Mouse (Mus musculus) midbrain, embryonic 15.5 days (tissue): ENCODE results near the gene Apopt1. TPM values are rescaled to one million over a fixed set of nuclear protein-coding genes. Genes with fewer than 3 reads are reported as not detected.

ENCODE experiments used
- ATAC-seq: fragments of 200-750 bp; cut with Nextera tagmentation; replicated peaks from 2 replicates; pipeline ENCODE4 v1.8.0; 2017; ENCODE audit warnings: moderate TSS enrichment
- H3K27ac ChIP-seq: fragments of 300-500 bp; sonication (generic); 2 replicates; pipeline ENCODE4 v1.5.1; 2015; ENCODE audit warnings: mild to moderate bottlenecking, inconsistent platforms
- H3K27me3 ChIP-seq: fragments of 300-500 bp; sonication (generic); replicated peaks from 2 replicates; pipeline ENCODE4 v1.6.1; 2015; ENCODE audit warnings: inconsistent platforms
- H3K36me3 ChIP-seq: fragments of 300-500 bp; sonication (generic); replicated peaks from 2 replicates; pipeline ENCODE4 v1.6.1; 2015; ENCODE audit warnings: inconsistent platforms
- H3K4me1 ChIP-seq: fragments of 300-500 bp; sonication (generic); 2 replicates; pipeline ENCODE4 v1.6.1; 2015; ENCODE audit warnings: inconsistent platforms
- H3K4me2 ChIP-seq: fragments of 300-500 bp; sonication (generic); 2 replicates; pipeline ENCODE4 v1.6.1; 2015; ENCODE audit warnings: inconsistent platforms, mild to moderate bottlenecking, moderate library complexity
- H3K4me3 ChIP-seq: fragments of 300-500 bp; sonication (generic); 2 replicates; pipeline ENCODE4 v1.5.1; 2015; ENCODE audit warnings: mild to moderate bottlenecking, inconsistent platforms
- H3K9ac ChIP-seq: fragments of 300-500 bp; sonication (generic); 2 replicates; pipeline ENCODE4 v1.6.1; 2015; ENCODE audit warnings: mild to moderate bottlenecking, inconsistent platforms
- H3K9me3 ChIP-seq: fragments of 300-500 bp; sonication (generic); 2 replicates; pipeline ENCODE4 v1.6.1; 2016; ENCODE audit warnings: inconsistent platforms
- WGBS: fragments of 180-500 bp; shearing (Covaris S2); methylation state at CpG from one replicate; pipeline ENCODE4 v1.1.7; 2015; ENCODE audit warnings: mixed read lengths; 5-methylcytosine and 5-hydroxymethylcytosine counted together
- polyA plus RNA-seq: library from polyadenylated mRNA; unstranded; fragments of >200 nt; fragmentation: Nextera tagmentation; extraction: Ambion mirVana; gene quantifications from 2 replicates; pipeline ENCODE4 v1.2.1, GENCODE M21; 2015

The Apopt1 gene
- polyA plus RNA-seq, 1 experiment from 2014 or later, result 55.3 TPM

GRCm38 (mm10) chr12:111741338-111741737 lies 28.3 kb downstream of the Apopt1 start:
- H3K4me2 ChIP-seq, result no peak overlapping the region
- H3K36me3 ChIP-seq, result no peaks in the 10 kb centered on the region
- no peak overlapping the region for H3K27ac ChIP-seq
- no peak for ATAC-seq
- 86% methylated on average over 8 of the region's 8 CpGs for WGBS
- no peaks in the 10 kb centered on the region for H3K4me1 ChIP-seq
- H3K27me3 ChIP-seq, result no peaks in the 10 kb centered on the region
- no peaks in the 10 kb centered on the region for H3K9me3 ChIP-seq
- no peak overlapping the region for H3K9ac ChIP-seq
- no peak overlapping the region for H3K4me3 ChIP-seq

GRCm38 (mm10) chr12:111743419-111743818 lies 30.4 kb downstream of the Apopt1 start:
- Histone ChIP-seq H3K36me3 (no peaks in the 10 kb centered on the region), H3K4me2 (no peak overlapping the region), H3K27me3 (no peaks in the 10 kb centered on the region), H3K9me3 (no peaks in the 10 kb centered on the region), H3K27ac (no peak overlapping the region), H3K4me3 (no peak overlapping the region), H3K4me1 (no peaks in the 10 kb centered on the region), H3K9ac (no peak overlapping the region)
- no peak for ATAC-seq
- WGBS, result 79% methylated on average over 2 of the region's 2 CpGs

GRCm38 (mm10) chr12:111743981-111744423 lies 30.9 kb downstream of the Apopt1 start:
- no peaks in the 10 kb centered on the region for H3K4me1 ChIP-seq
- ATAC-seq, result no peak

GRCm38 (mm10) chr12:111745274-111745673 lies 32.2 kb downstream of the Apopt1 start:
- no peak for ATAC-seq
- no peaks in the 10 kb centered on the region for H3K9me3 ChIP-seq
- no peak overlapping the region for H3K27ac ChIP-seq
- 72% methylated on average over 6 of the region's 6 CpGs for WGBS
- H3K27me3 ChIP-seq, result no peaks in the 10 kb centered on the region
- H3K9ac ChIP-seq, result no peak overlapping the region
- H3K4me2 ChIP-seq, result no peak overlapping the region
- no peaks in the 10 kb centered on the region for H3K4me1 ChIP-seq
- no peaks in the 10 kb centered on the region for H3K36me3 ChIP-seq
- H3K4me3 ChIP-seq, result no peak overlapping the region

More at GRCm38 (mm10) chr12:111743981-111744423, 30.9 kb downstream of the Apopt1 start:
- H3K9ac ChIP-seq, result no peak overlapping the region
- no peaks in the 10 kb centered on the region for H3K9me3 ChIP-seq
- no peaks in the 10 kb centered on the region for H3K36me3 ChIP-seq
- H3K27ac ChIP-seq, result no peak overlapping the region
- H3K4me3 ChIP-seq, result no peak overlapping the region
- H3K4me2 ChIP-seq, result no peak overlapping the region
- H3K27me3 ChIP-seq, result no peaks in the 10 kb centered on the region
- WGBS, result 81% methylated on average over 11 of the region's 11 CpGs

GRCm38 (mm10) chr12:111746091-111746490 lies 33.0 kb downstream of the Apopt1 start:
- Histone ChIP-seq H3K4me2 (no peak overlapping the region), H3K36me3 (no peaks in the 10 kb centered on the region), H3K27ac (no peak overlapping the region), H3K27me3 (no peaks in the 10 kb centered on the region), H3K4me3 (no peak overlapping the region), H3K4me1 (no peaks in the 10 kb centered on the region), H3K9ac (no peak overlapping the region), H3K9me3 (no peaks in the 10 kb centered on the region)
- no peak for ATAC-seq
- WGBS, result 63% methylated on average over 5 of the region's 5 CpGs

- H3K9me3 ChIP-seq, result no peaks in the 10 kb centered on the region
- H3K36me3 ChIP-seq, result no peaks in the 10 kb centered on the region
- H3K4me1 ChIP-seq, result no peaks in the 10 kb centered on the region
- H3K27me3 ChIP-seq, result no peaks in the 10 kb centered on the region
- WGBS, result 82% methylated on average over 7 of the region's 7 CpGs
- ATAC-seq, result no peak
- no peak overlapping the region for H3K27ac ChIP-seq
- H3K4me2 ChIP-seq, result no peak overlapping the region
- H3K9ac ChIP-seq, result no peak overlapping the region
- H3K4me3 ChIP-seq, result no peak overlapping the region
These were observed 34.4 kb downstream of the Apopt1 start for GRCm38 (mm10) chr12:111747421-111747820.

- Histone ChIP-seq H3K27ac (no peak overlapping the region), H3K27me3 (no peaks in the 10 kb centered on the region), H3K4me2 (no peak overlapping the region), H3K4me3 (no peak overlapping the region), H3K36me3 (no peaks in the 10 kb centered on the region), H3K9me3 (no peaks in the 10 kb centered on the region), H3K9ac (no peak overlapping the region), H3K4me1 (no peaks in the 10 kb centered on the region)
- 91% methylated on average over 3 of the region's 3 CpGs for WGBS
- no peak for ATAC-seq
These were observed 37.7 kb downstream of the Apopt1 start for GRCm38 (mm10) chr12:111750739-111751138.

- H3K27ac ChIP-seq, result no peak overlapping the region
- H3K9ac ChIP-seq, result no peak overlapping the region
- no peaks in the 10 kb centered on the region for H3K9me3 ChIP-seq
- no peaks in the 10 kb centered on the region for H3K4me1 ChIP-seq
- WGBS, result 94% methylated on average over 6 of the region's 6 CpGs
- ATAC-seq, result no peak
- no peaks in the 10 kb centered on the region for H3K36me3 ChIP-seq
- H3K4me3 ChIP-seq, result no peak overlapping the region
- no peaks in the 10 kb centered on the region for H3K27me3 ChIP-seq
- no peak overlapping the region for H3K4me2 ChIP-seq
These were observed 39.4 kb downstream of the Apopt1 start for GRCm38 (mm10) chr12:111752491-111752890.

GRCm38 (mm10) chr12:111753347-111753746 lies 40.3 kb downstream of the Apopt1 start:
- no peak for ATAC-seq
- Histone ChIP-seq H3K4me3 (no peak overlapping the region), H3K4me2 (no peak overlapping the region), H3K27ac (no peak overlapping the region), H3K9ac (no peak overlapping the region), H3K36me3 (no peaks in the 10 kb centered on the region), H3K27me3 (no peaks in the 10 kb centered on the region), H3K9me3 (no peaks in the 10 kb centered on the region), H3K4me1 (peaks cover 8% of the 10 kb centered on the region)
- 76% methylated on average over 9 of the region's 9 CpGs for WGBS

GRCm38 (mm10) chr12:111754710-111755109 lies 41.6 kb downstream of the Apopt1 start:
- Histone ChIP-seq H3K36me3 (no peaks in the 10 kb centered on the region), H3K4me3 (no peak overlapping the region), H3K27me3 (no peaks in the 10 kb centered on the region), H3K4me2 (no peak overlapping the region), H3K4me1 (peaks cover 10% of the 10 kb centered on the region), H3K27ac (no peak overlapping the region), H3K9ac (no peak overlapping the region), H3K9me3 (no peaks in the 10 kb centered on the region)
- ATAC-seq, result no peak

GRCm38 (mm10) chr12:111755231-111755630 lies 42.2 kb downstream of the Apopt1 start:
- no peak overlapping the region for H3K9ac ChIP-seq
- ATAC-seq, result no peak
- H3K4me3 ChIP-seq, result no peak overlapping the region
- no peak overlapping the region for H3K4me2 ChIP-seq
- no peaks in the 10 kb centered on the region for H3K27me3 ChIP-seq
- no peak overlapping the region for H3K27ac ChIP-seq
- H3K9me3 ChIP-seq, result no peaks in the 10 kb centered on the region
- 68% methylated on average over 2 of the region's 2 CpGs for WGBS
- H3K4me1 ChIP-seq, result peaks cover 16% of the 10 kb centered on the region
- no peaks in the 10 kb centered on the region for H3K36me3 ChIP-seq

GRCm38 (mm10) chr12:111756082-111756697 lies 43.1 kb downstream of the Apopt1 start:
- Histone ChIP-seq H3K9ac (no peak overlapping the region), H3K36me3 (no peaks in the 10 kb centered on the region), H3K4me2 (no peak overlapping the region), H3K9me3 (no peaks in the 10 kb centered on the region), H3K27me3 (no peaks in the 10 kb centered on the region), H3K4me3 (no peak overlapping the region), H3K4me1 (peaks cover 25% of the 10 kb centered on the region), H3K27ac (no peak overlapping the region)
- no peak for ATAC-seq
- WGBS, result 66% methylated on average over 4 of the region's 4 CpGs

GRCm38 (mm10) chr12:111756698-111757082 lies 43.6 kb downstream of the Apopt1 start:
- WGBS, result 50% methylated on average over 5 of the region's 5 CpGs
- Histone ChIP-seq H3K4me2 (no peak overlapping the region), H3K4me3 (no peak overlapping the region), H3K9ac (no peak overlapping the region), H3K27ac (no peak overlapping the region), H3K9me3 (no peaks in the 10 kb centered on the region), H3K36me3 (no peaks in the 10 kb centered on the region), H3K4me1 (peaks cover 29% of the 10 kb centered on the region), H3K27me3 (no peaks in the 10 kb centered on the region)
- ATAC-seq, result no peak
